Mouse (Mus musculus) E14TG2a.4 (cell line): Measurements from ENCODE around the gene Crmp1.

ENCODE experiments used
- CTCF ChIP-seq: conservative IDR thresholded peaks from 2 replicates; pipeline ENCODE4 v1.5.1; 2014; ENCODE audit warnings: low read length
- NANOG ChIP-seq: IDR thresholded peaks from 2 replicates; pipeline ENCODE4 v1.6.1; 2014; ENCODE audit warnings: borderline replicate concordance, low read length, mixed read lengths

- TF ChIP-seq CTCF (no peak), NANOG (no peak)
Measured at GRCm38 (mm10) chr5:37332066-37332465, 90.3 kb downstream of the Crmp1 start.
